Mouse (Mus musculus) embryonic facial prominence, embryonic 14.5 days (tissue): Measurements from ENCODE around the gene E2f6. TPM values are rescaled to one million over a fixed set of nuclear protein-coding genes. Genes with fewer than 3 reads are reported as not detected.
A peak's percentile ranks its signal among the peaks of the same experiment; 100 is the strongest.

Experiments used
- ATAC-seq: fragments of 200-750 bp; cut with Nextera tagmentation; 2 replicates; pipeline ENCODE4 v1.8.0; 2017; ENCODE audit warnings: low read depth, moderate number of reproducible peaks, moderate TSS enrichment
- DNase-seq: peaks from one replicate; pipeline ENCODE4 v3.0.0-alpha.2; 2015; ENCODE audit warnings: low spot score
- H3K27ac ChIP-seq: fragments of 300-500 bp; sonication (generic); replicated peaks from 2 replicates; pipeline ENCODE4 v1.5.1; 2014; ENCODE audit warnings: low read depth, mild to moderate bottlenecking, low read length, moderate library complexity
- H3K27me3 ChIP-seq: fragments of 300-500 bp; sonication (generic); replicated peaks from 2 replicates; pipeline ENCODE4 v1.6.1; 2014; ENCODE audit warnings: low read length; ENCODE audit not compliant: control insufficient read depth, insufficient read depth
- H3K36me3 ChIP-seq: fragments of 300-500 bp; sonication (generic); 2 replicates; pipeline ENCODE4 v1.6.1; 2014; ENCODE audit warnings: low read length, mixed read lengths; ENCODE audit not compliant: control insufficient read depth, insufficient read depth
- H3K4me1 ChIP-seq: fragments of 300-500 bp; sonication (generic); 2 replicates; pipeline ENCODE4 v1.6.1; 2014; ENCODE audit warnings: antibody characterized with exemption, low read length; ENCODE audit not compliant: control insufficient read depth, insufficient read depth
- H3K4me2 ChIP-seq: fragments of 300-500 bp; sonication (generic); 2 replicates; pipeline ENCODE4 v1.6.1; 2014; ENCODE audit warnings: low read depth, mild to moderate bottlenecking, low read length, moderate library complexity, mixed read lengths
- H3K4me3 ChIP-seq: fragments of 300-500 bp; sonication (generic); 2 replicates; pipeline ENCODE4 v1.5.1; 2014; ENCODE audit warnings: low read depth, mild to moderate bottlenecking, low read length
- H3K9ac ChIP-seq: fragments of 300-500 bp; sonication (generic); 2 replicates; pipeline ENCODE4 v1.6.1; 2014; ENCODE audit warnings: low read depth, mild to moderate bottlenecking, low read length, moderate library complexity, mixed read lengths
- H3K9me3 ChIP-seq: fragments of 300-500 bp; sonication (generic); 2 replicates; pipeline ENCODE4 v1.6.1; 2016; ENCODE audit warnings: low read length; ENCODE audit not compliant: control insufficient read depth
- WGBS: fragments of 180-500 bp; shearing (Covaris S2); extraction: QIAGEN DNeasy Blood & Tissue Kit; methylation state at CpG from one replicate; pipeline ENCODE4 v1.1.7; 2014; 5-methylcytosine and 5-hydroxymethylcytosine counted together
- polyA plus RNA-seq: library from polyadenylated mRNA; unstranded; fragments of >200 nt; fragmentation: Nextera tagmentation; extraction: Ambion mirVana; gene quantifications from 2 replicates; pipeline ENCODE4 v1.2.1, GENCODE M21; 2014

Gene E2f6
- polyA plus RNA-seq, 1 experiment from 2014 or later, result 51.9 TPM

DNA sequence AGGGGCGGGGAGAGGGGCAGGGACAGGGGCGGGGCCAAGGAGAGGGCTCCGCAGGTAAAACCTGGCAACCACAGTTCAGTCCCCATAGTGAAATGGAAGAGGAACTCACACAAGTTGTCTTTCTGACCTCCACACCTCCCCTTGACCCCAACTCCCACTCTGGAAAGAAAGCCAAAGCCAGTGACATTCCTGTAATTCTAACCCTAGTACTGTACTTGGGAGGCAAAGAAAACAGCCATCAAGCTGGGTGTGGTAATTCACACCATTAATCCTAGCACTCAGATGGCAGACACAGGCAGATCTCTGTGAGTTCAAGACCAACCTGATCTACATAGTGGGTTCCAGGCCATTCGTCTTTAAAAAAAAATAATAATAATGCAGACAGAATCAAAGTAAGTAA lies 17.4 kb upstream of the E2f6 start:
- no peak for ATAC-seq
- no peaks in the 10 kb centered on the region for H3K27me3 ChIP-seq
- H3K4me2 ChIP-seq, result no peak overlapping the region
- no peak overlapping the region for H3K27ac ChIP-seq
- no peaks in the 10 kb centered on the region for H3K9me3 ChIP-seq
- no peaks in the 10 kb centered on the region for H3K36me3 ChIP-seq
- no peaks in the 10 kb centered on the region for H3K4me1 ChIP-seq
- no peak overlapping the region for H3K9ac ChIP-seq
- WGBS, result 89% methylated on average over 3 of the region's 4 CpGs
- DNase-seq, result no peak
- no peak overlapping the region for H3K4me3 ChIP-seq

DNA sequence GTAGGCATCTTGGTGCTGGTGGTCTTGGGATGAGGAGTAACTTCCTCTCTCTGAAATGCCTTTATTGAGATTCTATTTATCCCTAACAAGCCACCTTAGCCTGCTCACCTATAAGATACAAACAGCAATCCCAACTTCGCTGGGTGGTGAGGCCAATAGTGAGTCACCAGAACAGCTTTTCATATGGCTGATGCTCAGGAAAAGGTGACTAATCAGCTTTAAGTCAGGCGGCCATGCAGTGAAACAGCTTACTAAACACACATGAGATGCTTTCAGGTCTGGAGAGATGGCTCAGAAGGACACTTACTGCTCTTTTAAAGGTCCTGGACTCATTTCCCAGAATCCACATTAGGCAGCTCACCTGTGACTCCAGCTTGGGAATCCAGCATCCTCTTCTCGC lies 15.0 kb upstream of the E2f6 start:
- 84% methylated on average over 3 of the region's 3 CpGs for WGBS
- no peak overlapping the region for H3K9ac ChIP-seq
- no peak overlapping the region for H3K4me3 ChIP-seq
- peaks cover 6% of the 10 kb centered on the region for H3K4me1 ChIP-seq
- H3K27me3 ChIP-seq, result no peaks in the 10 kb centered on the region
- DNase-seq, result no peak
- H3K36me3 ChIP-seq, result no peaks in the 10 kb centered on the region
- H3K4me2 ChIP-seq, result no peak overlapping the region
- ATAC-seq, result no peak
- no peaks in the 10 kb centered on the region for H3K9me3 ChIP-seq
- H3K27ac ChIP-seq, result no peak overlapping the region

- Histone ChIP-seq H3K36me3 (no peaks in the 10 kb centered on the region), H3K4me2 (0 out of 2 replicates have a peak overlapping the region, but pooled peaks have one; percentile 2), H3K27me3 (no peaks in the 10 kb centered on the region; the same call in 1 of the 2 replicates), H3K4me3 (no peak overlapping the region), H3K9ac (no peak overlapping the region), H3K27ac (no peak overlapping the region), H3K4me1 (peaks cover 6% of the 10 kb centered on the region), H3K9me3 (no peaks in the 10 kb centered on the region)
- 34% methylated on average over 3 of the region's 3 CpGs for WGBS
- DNase-seq (no peak), ATAC-seq (no peak)
These were observed 11.9 kb upstream of the E2f6 start for GRCm38 (mm10) chr12:16798894-16799293.

GRCm38 (mm10) chr12:16799928-16800258 lies 10.9 kb upstream of the E2f6 start:
- peaks cover 6% of the 10 kb centered on the region for H3K4me1 ChIP-seq
- no peak for DNase-seq
- H3K36me3 ChIP-seq, result no peaks in the 10 kb centered on the region
- no peak overlapping the region for H3K27ac ChIP-seq
- H3K9me3 ChIP-seq, result no peaks in the 10 kb centered on the region
- WGBS, result 4% methylated on average over 3 of the region's 6 CpGs
- no peaks in the 10 kb centered on the region; the same call in 1 of the 2 replicates for H3K27me3 ChIP-seq
- H3K9ac ChIP-seq, result peak overlapping the region; percentile 70
- peak overlapping the region; percentile 98 for H3K4me2 ChIP-seq
- peak overlapping the region; percentile 59 for H3K4me3 ChIP-seq
- ATAC-seq, result no peak

DNA sequence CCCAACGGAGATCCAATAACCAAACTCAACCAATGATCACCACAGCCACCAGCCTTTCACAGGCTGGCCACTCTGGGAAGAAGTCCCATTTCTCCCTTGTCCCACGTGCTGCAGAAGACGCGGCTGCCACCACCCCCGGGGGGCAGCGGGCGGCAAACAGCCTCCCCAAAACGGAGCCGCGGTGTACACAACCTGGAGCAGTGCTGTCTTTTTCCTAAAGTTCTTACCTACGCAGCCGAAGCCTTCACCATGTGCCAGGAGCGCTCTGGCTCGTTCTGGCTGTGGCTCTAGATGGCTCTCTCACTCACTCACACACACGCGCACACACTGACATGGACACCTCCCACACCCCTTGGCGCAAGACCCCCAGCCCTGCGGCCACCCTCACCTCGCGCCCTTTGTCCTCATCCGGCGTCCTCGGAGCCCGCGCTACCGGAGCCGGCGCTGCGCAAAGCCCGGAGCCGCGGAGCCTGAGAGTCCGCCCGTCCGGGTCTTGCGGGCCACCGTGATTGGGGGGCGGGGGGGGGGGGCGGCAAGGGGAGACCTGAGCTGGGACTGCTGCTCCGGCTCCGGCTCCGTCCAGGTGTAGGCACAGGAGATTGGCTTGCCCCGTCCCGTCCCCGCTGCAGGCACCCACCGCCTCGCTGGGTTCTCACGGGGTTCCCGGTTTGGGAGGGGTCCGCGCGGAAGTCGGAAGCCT lies 10.4 kb upstream of the E2f6 start, which contains the start of gene Greb1:
Gene Greb1 (minus strand): TSS at position 628 of the 700 bp plus-strand sequence.
- Histone ChIP-seq H3K9ac (peak within 1 kb of the TSS; percentile 70), H3K27me3 (no peaks in the 10 kb centered on the region; the same call in 1 of the 2 replicates), H3K36me3 (no peaks in the 10 kb centered on the region), H3K4me3 (peak within 1 kb of the TSS; percentile 59), H3K4me2 (peak within 1 kb of the TSS; percentile 98), H3K27ac (no peak within 1 kb of the TSS), H3K4me1 (peaks cover 6% of the 10 kb centered on the region), H3K9me3 (no peaks in the 10 kb centered on the region)
- ATAC-seq (peak; percentile 53), DNase-seq (peak; percentile 53)
- WGBS, result under 1% methylated on average over 38 of the region's 53 CpGs

DNA sequence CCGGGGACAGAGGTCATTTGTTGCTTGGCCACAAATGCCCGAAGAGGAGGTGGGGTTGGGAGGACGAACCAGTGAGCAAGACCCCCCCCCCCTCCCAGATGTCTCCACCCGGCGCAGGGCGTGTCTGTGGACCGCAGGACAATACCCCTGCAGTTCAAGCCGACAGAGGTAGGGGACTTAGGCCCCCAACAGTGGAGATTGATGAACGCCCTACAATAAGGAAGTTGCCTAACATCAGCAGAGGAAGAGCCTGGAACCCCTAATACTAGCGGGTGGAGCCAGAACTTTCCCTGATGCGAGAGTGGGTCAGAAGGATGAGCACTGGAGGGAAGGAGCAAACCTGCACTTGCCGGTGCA lies 9.8 kb upstream of the E2f6 start:
- peaks cover 6% of the 10 kb centered on the region for H3K4me1 ChIP-seq

DNA sequence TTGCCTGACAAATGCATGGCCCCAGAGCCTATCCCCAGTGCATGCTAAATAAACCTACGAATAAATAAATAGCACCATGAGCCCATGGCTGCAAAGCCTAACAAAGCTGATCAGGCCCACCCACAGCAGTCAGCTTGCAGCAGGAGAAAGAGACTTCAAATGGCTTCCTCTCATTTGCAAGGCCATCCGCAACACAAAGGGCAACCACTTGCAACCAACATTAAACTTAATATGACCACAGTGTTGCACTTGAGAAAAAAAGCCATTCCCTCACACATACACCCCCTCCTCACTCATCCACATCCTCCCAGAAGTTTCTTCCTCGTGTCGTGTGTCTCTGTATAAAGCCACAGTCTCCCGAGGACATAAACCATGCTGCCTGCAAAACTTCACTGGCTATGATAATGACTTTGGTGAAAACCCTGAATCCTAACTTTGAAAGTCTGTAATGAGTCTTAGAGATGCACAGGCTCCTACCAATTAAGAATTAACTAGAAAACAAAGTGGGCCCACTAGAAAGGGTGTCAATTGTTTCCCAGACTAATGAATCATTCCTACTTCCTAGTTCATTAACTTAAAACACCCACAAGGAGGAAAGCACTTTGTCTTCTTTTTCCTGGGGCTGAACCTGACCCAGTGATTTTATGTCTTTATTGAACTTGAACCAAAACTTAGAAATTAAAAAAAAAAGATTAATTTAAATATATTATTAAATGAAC lies 7.4 kb upstream of the E2f6 start:
- Histone ChIP-seq H3K4me1 (peaks cover 6% of the 10 kb centered on the region), H3K27ac (no peak overlapping the region), H3K4me3 (no peak overlapping the region), H3K9ac (no peak overlapping the region), H3K9me3 (no peaks in the 10 kb centered on the region), H3K4me2 (no peak overlapping the region), H3K36me3 (no peaks in the 10 kb centered on the region), H3K27me3 (no peaks in the 10 kb centered on the region; the same call in 1 of the 2 replicates)
- no peak for DNase-seq
- WGBS, result 35% methylated on average over 5 of the region's 5 CpGs
- no peak for ATAC-seq

More for the DNA sequence above, 9.8 kb upstream of the E2f6 start:
- Histone ChIP-seq H3K4me3 (peak overlapping the region; percentile 59), H3K9me3 (no peaks in the 10 kb centered on the region), H3K27me3 (no peaks in the 10 kb centered on the region; the same call in 1 of the 2 replicates), H3K27ac (no peak overlapping the region), H3K36me3 (no peaks in the 10 kb centered on the region), H3K4me2 (peak overlapping the region; percentile 98), H3K9ac (peak overlapping the region; percentile 70)
- peak; percentile 20 for DNase-seq
- 0% methylated on average over 12 of the region's 12 CpGs for WGBS
- peak; percentile 37 for ATAC-seq

DNA sequence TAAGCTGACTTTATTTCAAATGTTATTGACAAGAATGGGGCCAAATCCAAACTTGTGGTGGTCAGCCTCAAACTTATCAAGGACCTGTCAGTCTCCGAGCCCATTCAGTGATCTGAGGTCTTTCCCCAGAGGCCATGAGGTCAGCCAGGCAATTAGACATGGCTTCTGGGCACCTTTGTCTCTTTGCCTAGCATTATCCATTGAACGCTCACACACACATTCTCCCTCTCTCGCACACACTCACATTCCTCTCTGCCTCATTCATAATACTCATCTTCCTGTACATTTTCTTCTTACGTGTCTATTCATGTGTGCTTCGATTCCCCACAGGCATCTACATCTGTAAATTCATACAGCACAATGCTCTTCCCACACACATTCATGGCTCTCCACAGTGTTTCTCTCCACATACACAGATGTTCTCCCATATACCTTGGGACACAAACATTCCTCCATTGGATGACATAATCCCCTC lies 6.8 kb upstream of the E2f6 start:
- Histone ChIP-seq H3K4me3 (no peak overlapping the region), H3K4me2 (no peak overlapping the region), H3K4me1 (peaks cover 6% of the 10 kb centered on the region), H3K27ac (no peak overlapping the region), H3K9ac (no peak overlapping the region), H3K9me3 (no peaks in the 10 kb centered on the region), H3K36me3 (no peaks in the 10 kb centered on the region), H3K27me3 (no peaks in the 10 kb centered on the region; the same call in 1 of the 2 replicates)
- DNase-seq (peak; percentile 22), ATAC-seq (no peak)
- 17% methylated on average over 5 of the region's 5 CpGs for WGBS
